Mouse (Mus musculus) thymus, adult 18-20 months (tissue): ENCODE results near the gene Senp1.

ENCODE experiments used
- DNase-seq, 2 experiments: peaks; one replicate each; pipeline ENCODE4 v3.0.0; 2022; ENCODE audit warnings: mixed read lengths in 2 of 2

The Senp1 gene

GRCm38 (mm10) chr15:98043967-98044366 is 49.6 kb downstream of the Senp1 start:
- no peak for DNase-seq

- no peak for DNase-seq
Observed at GRCm38 (mm10) chr15:98042508-98042907, 51.0 kb downstream of the Senp1 start.

GRCm38 (mm10) chr15:98039682-98040081 is 53.9 kb downstream of the Senp1 start:
- no peak for DNase-seq

- no peak for DNase-seq
Observed at GRCm38 (mm10) chr15:98036578-98036977, 57.0 kb downstream of the Senp1 start.

- DNase-seq = no peak
Observed at GRCm38 (mm10) chr15:98035076-98035755, 58.3 kb downstream of the Senp1 start.

GRCm38 (mm10) chr15:98033233-98033748 is 60.3 kb downstream of the Senp1 start:
- no peak for DNase-seq

GRCm38 (mm10) chr15:98029798-98030197 is 63.7 kb downstream of the Senp1 start:
- no peak for DNase-seq

DNA sequence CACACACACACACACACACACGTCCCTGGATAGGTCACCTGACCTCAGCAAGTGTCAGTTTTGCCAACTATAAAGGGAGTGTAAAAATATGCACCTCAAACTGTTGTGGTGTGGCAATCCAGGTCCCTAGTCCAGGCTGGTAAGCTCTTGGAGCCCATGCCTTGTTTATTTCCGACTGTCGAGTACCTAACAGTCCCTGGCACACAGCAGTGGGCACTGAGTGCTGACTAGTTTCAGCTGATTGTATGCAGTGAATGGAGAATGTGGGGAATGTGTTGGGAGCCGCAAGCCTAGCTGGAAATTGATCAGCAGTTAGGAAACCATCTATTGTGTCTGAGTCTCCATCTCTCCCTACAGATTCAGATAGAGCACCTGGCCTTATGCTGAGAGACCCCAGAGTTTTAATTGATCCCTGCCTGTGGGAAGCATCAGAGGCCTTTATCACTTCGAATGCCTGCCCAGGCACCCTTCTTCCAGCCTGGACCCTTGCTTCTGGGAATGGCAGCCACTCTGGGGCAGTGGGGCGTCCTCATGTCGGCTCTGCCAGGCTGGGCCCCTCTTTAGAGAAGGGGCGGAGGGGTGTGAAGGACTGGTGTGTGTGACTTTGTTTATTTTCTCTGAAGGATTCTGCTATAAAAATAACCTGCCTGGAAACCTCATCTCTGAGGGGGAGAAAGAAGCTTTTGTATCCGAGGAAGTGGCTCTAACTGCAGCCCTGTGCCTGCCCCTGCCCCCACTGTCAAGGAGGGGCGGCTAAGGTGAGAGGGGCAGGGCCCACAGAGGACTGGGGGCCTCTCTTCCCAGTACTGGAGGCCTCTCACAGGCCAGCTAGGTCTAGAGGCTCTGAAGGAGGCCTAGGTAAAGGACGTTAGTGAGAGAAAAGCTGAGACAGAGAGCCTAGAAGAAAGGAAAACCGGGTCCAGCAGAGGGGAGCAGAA is 66.3 kb downstream of the Senp1 start:
- no peak for DNase-seq

- no peak for DNase-seq
Observed at GRCm38 (mm10) chr15:98025611-98026010, 67.9 kb downstream of the Senp1 start.

- DNase-seq = no peak
Observed at GRCm38 (mm10) chr15:98023137-98023536, 70.4 kb downstream of the Senp1 start.

DNA sequence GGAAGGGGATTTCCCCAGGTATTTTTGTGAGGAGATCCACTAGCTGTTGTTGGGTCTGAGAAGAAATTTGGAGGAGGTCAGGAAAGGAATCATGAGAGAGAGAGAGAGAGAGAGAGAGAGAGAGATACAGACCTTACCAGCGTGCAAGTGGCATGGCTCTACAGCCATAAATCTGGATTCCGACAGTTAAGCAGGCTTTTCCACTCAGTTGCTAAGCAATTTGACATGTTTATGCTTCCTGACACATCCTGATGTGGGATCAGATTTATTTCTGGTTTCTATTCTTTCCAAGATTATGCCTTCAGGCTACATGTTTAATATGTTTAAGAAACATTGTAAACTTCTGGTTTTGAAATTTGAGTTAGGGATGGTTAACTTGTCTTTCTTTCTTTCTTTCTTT is 71.7 kb downstream of the Senp1 start:
- DNase-seq = no peak

DNA sequence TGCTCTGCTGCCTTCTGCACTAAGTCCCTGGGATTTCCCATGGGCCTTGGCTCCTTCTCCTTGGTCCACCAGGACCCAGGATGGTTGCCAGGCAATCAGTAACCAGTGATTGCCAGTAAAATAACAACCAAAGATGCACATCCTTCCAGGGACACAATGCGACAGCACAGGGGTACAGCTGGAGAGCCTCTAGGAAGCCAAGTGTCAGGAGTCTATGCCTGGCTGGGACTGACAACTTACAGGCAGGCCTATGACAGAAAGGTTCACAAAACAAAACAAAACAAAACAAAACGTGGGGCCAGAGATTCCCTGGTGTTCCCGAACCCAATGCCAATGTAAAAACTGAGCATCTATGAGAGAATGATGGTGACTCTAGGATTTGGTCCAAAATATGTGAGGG is 74.5 kb downstream of the Senp1 start:
- DNase-seq = no peak

GRCm38 (mm10) chr15:98017925-98018324 is 75.6 kb downstream of the Senp1 start:
- no peak for DNase-seq

- DNase-seq = no peak
Observed at GRCm38 (mm10) chr15:98012810-98013209, 80.7 kb downstream of the Senp1 start.

- no peak for DNase-seq
Observed at GRCm38 (mm10) chr15:98005181-98005580, 88.4 kb downstream of the Senp1 start.

DNA sequence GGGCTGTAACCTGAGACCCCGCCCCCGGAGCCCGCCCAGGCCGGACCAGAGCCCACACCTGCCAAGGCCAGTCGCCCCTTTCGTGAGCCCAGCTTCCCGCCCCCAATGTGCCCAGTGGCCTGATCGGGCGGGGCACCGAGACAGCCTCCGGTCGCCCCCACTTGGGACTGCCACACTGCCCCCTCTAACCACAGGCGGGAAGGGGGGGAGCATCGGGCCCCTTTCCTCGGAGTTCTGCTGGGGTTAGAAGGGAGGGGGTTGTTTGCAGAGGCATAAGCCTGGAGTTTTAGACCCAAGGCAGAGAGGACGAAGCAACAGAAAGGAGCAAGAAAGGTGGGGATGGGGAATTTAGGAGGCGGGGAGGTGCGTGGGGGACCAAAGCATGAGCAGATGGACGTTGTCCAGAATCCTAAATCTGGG is 88.8 kb downstream of the Senp1 start:
- no peak for DNase-seq

GRCm38 (mm10) chr15:98003822-98004739 is 89.5 kb downstream of the Senp1 start, which contains the start of gene Col2a1:
Gene Col2a1 (minus strand): TSS chr15:98004695.
- no peak for DNase-seq

DNA sequence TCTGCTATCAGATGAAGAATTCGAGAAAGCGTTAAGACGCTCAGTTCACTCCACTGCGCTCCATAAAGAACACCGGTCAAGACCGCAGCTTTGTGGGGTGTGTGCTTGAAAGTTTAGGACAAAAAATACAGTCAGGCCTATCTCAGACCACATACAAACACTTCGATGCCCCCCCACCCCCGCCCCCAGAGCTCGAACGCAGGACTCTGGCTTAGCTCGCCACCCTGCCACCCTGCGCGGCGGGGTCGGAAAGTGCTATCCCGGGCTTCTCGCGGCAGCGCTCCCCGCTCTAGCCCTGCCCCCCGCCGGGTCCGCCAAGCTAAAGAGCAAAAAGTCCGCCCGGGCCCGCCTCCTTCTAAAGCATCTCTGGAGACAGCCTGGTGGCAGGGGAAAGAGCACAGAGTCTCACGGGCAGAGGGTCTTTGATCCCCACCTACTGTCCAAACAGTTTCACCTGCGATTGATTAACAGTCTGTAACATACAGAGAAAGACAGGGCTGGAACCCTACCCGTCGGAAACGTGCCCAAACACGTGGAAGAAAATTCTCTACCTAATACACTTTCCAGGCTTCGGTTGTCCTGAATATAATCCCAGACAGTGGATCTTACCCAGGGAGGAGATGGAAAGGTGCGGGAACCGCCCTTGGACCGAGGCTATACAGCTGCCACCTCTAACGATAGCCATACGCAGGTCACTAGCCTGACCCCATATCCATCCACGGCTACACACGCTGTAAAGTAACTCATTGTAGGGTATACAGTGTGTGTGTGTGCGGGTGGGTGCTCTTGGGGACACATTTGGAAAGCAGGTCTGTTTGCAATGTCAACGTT is 90.3 kb downstream of the Senp1 start:
- DNase-seq = no peak

GRCm38 (mm10) chr15:98002113-98002990 is 91.2 kb downstream of the Senp1 start:
- no peak for DNase-seq

DNA sequence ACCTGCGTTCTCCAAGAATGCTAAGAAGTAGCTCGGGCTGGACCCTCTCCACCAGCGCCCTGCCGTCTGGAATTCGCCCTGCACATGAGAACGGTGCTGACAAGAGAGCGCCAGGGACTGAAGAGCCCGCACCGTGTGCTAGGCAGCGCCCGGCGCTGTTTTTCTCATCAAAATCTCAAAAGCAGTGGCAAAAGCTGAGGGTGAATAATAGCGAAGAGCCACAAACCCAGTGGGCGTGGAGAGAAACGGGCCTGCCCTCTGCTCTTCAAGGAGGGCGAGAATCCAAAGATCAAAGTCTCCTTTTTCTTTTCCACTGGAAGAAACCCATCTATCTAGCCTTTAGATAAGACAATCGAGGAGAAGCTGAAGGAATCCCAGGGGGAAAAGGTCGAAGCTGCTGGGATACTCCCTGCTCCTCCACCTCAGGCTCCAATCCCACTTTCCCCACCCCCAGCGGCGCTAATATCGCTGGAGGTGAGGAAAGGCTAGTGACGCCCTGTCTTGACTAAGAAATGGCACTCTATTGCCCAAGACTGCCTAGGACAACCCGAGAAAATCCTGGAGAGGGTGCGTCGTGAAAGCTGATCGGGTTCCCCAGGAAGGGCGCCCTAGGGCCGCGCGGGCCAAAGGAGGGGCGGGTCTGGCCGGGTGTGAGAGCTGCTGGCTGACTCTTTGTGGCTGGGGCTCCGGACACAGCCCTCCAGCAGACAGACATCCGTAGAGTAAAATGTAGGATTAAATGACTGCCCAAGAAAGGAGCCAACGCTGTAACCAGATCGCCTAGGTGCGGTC is 92.0 kb downstream of the Senp1 start:
- no peak for DNase-seq
